Mouse (Mus musculus): ENCODE measurements around the gene Grb7. TPM values are rescaled to one million over a fixed set of nuclear protein-coding genes. Genes with fewer than 3 reads are reported as not detected.

Gene Grb7
- total and polyA plus RNA-seq, 3 experiments = 0.11 to 0.72 (median 0.31) TPM

GRCm38 (mm10) chr11:98437441-98437840, 8.8 kb upstream of the Grb7 start:
- no peaks in the 10 kb centered on the region for H3K36me3 ChIP-seq (ENCODE audit: control insufficient read depth, insufficient read depth, low read length)
- intact Hi-C loops (cut with DNase I) = loop anchor here (1.0 kb wide), 1 partner anchor 22 kb away; no protein-coding TSS in a partner anchor
- no peak overlapping the region for H3K27ac ChIP-seq
- no peak for DNase-seq
- H3K4me1 ChIP-seq (ENCODE audit: control insufficient read depth, insufficient read depth, low read length) = no peaks in the 10 kb centered on the region; the same call in 1 of the 2 replicates
- no peak for TF ChIP-seq POLR2A (IDR thresholded peaks at IDR 0.05; ENCODE audit: insufficient read depth, low read depth, low read length)
- TF ChIP-seq CTCF (IDR thresholded peaks at IDR 0.05) = no peak
- TF ChIP-seq EP300 (IDR thresholded peaks at IDR 0.05; ENCODE audit: insufficient read depth, low read depth, low read length) = no peak
- H3K27me3 ChIP-seq (ENCODE audit: control insufficient read depth, insufficient read depth, low read length) = no peaks in the 10 kb centered on the region
- WGBS = 88% methylated on average over 6 of the region's 6 CpGs
- H3K9ac ChIP-seq (ENCODE audit: low read depth, low read length) = no peak overlapping the region
- no peak overlapping the region for H3K4me3 ChIP-seq
- no peaks in the 10 kb centered on the region for H3K79me2 ChIP-seq (replicated peaks; ENCODE audit: control insufficient read depth, insufficient read depth, low read length)

GRCm38 (mm10) chr11:98438331-98439158, 7.6 kb upstream of the Grb7 start, which contains the start of gene Mien1:
Gene Mien1 (minus strand): TSS chr11:98438991.
- peak; percentile 94 to 99 for DNase-seq
- Histone ChIP-seq H3K79me2 (replicated peaks; ENCODE audit: control insufficient read depth, insufficient read depth, low read length) (no peaks in the 10 kb centered on the region), H3K4me1 (ENCODE audit: control insufficient read depth, insufficient read depth, low read length) (no peaks in the 10 kb centered on the region; the same call in 1 of the 2 replicates), H3K4me3 (peak within 1 kb of the TSS; percentile 93), H3K36me3 (ENCODE audit: control insufficient read depth, insufficient read depth, low read length) (no peaks in the 10 kb centered on the region), H3K9ac (ENCODE audit: low read depth, low read length) (peak within 1 kb of the TSS; percentile 72), H3K27ac (peak within 1 kb of the TSS; percentile 79), H3K27me3 (ENCODE audit: control insufficient read depth, insufficient read depth, low read length) (no peaks in the 10 kb centered on the region)
- TF ChIP-seq POLR2A (IDR thresholded peaks at IDR 0.05; ENCODE audit: insufficient read depth, low read depth, low read length) = peak; percentile 82
- TF ChIP-seq EP300 (IDR thresholded peaks at IDR 0.05; ENCODE audit: insufficient read depth, low read depth, low read length) = peak; percentile 88; the same call in 1 of the 2 replicates
- TF ChIP-seq CTCF (IDR thresholded peaks at IDR 0.05) = peak; percentile 96; the same call in 1 of the 2 replicates
- WGBS = 1% methylated on average over 43 of the region's 43 CpGs
- intact Hi-C loops (cut with DNase I) = loop anchor here (1.0 to 2.0 kb wide), 2 partner anchors 40 to 96 kb away; no protein-coding TSS in a partner anchor

GRCm38 (mm10) chr11:98443688-98444087, 2.5 kb upstream of the Grb7 start:
- DNase-seq = no peak
- 90% methylated on average over 1 of the region's 1 CpGs for WGBS
- intact Hi-C loops (cut with DNase I) = no loop called here
- Histone ChIP-seq H3K9ac (ENCODE audit: low read depth, low read length) (no peak overlapping the region), H3K27ac (no peak overlapping the region), H3K27me3 (ENCODE audit: control insufficient read depth, insufficient read depth, low read length) (no peaks in the 10 kb centered on the region; the same call in 1 of the 2 replicates), H3K36me3 (ENCODE audit: control insufficient read depth, insufficient read depth, low read length) (no peaks in the 10 kb centered on the region), H3K4me1 (ENCODE audit: control insufficient read depth, insufficient read depth, low read length) (no peaks in the 10 kb centered on the region), H3K4me3 (no peak overlapping the region), H3K79me2 (replicated peaks; ENCODE audit: control insufficient read depth, insufficient read depth, low read length) (no peaks in the 10 kb centered on the region)
- TF ChIP-seq POLR2A (IDR thresholded peaks at IDR 0.05; ENCODE audit: insufficient read depth, low read depth, low read length) = no peak
- no peak for TF ChIP-seq EP300 (IDR thresholded peaks at IDR 0.05; ENCODE audit: insufficient read depth, low read depth, low read length)
- no peak for TF ChIP-seq CTCF (IDR thresholded peaks at IDR 0.05)

GRCm38 (mm10) chr11:98445238-98445637, 956 bp upstream of the Grb7 start:
- Histone ChIP-seq H3K4me1 (ENCODE audit: control insufficient read depth, insufficient read depth, low read length) (no peaks in the 10 kb centered on the region), H3K9ac (ENCODE audit: low read depth, low read length) (no peak overlapping the region), H3K36me3 (ENCODE audit: control insufficient read depth, insufficient read depth, low read length) (no peaks in the 10 kb centered on the region), H3K27ac (no peak overlapping the region), H3K79me2 (replicated peaks; ENCODE audit: control insufficient read depth, insufficient read depth, low read length) (no peaks in the 10 kb centered on the region), H3K27me3 (ENCODE audit: control insufficient read depth, insufficient read depth, low read length) (no peaks in the 10 kb centered on the region; the same call in 1 of the 2 replicates), H3K4me3 (no peak overlapping the region)
- DNase-seq = no peak
- WGBS = 38% methylated on average over 1 of the region's 1 CpGs
- intact Hi-C loops (cut with DNase I) = no loop called here
- TF ChIP-seq POLR2A (IDR thresholded peaks at IDR 0.05; ENCODE audit: insufficient read depth, low read depth, low read length) (no peak), EP300 (IDR thresholded peaks at IDR 0.05; ENCODE audit: insufficient read depth, low read depth, low read length) (no peak), CTCF (IDR thresholded peaks at IDR 0.05) (no peak)

GRCm38 (mm10) chr11:98445679-98446078, 515 bp upstream of the Grb7 start:
- no peaks in the 10 kb centered on the region for H3K4me1 ChIP-seq (ENCODE audit: control insufficient read depth, insufficient read depth, low read length)
- no peak for TF ChIP-seq EP300 (IDR thresholded peaks at IDR 0.05; ENCODE audit: insufficient read depth, low read depth, low read length)
- TF ChIP-seq CTCF (IDR thresholded peaks at IDR 0.05) = no peak
- no peak for TF ChIP-seq POLR2A (IDR thresholded peaks at IDR 0.05; ENCODE audit: insufficient read depth, low read depth, low read length)
- H3K9ac ChIP-seq (ENCODE audit: low read depth, low read length) = no peak overlapping the region
- H3K27me3 ChIP-seq (ENCODE audit: control insufficient read depth, insufficient read depth, low read length) = no peaks in the 10 kb centered on the region; the same call in 1 of the 2 replicates
- no peak for DNase-seq
- no peaks in the 10 kb centered on the region for H3K36me3 ChIP-seq (ENCODE audit: control insufficient read depth, insufficient read depth, low read length)
- no peak overlapping the region for H3K27ac ChIP-seq
- intact Hi-C loops (cut with DNase I) = no loop called here
- no peaks in the 10 kb centered on the region for H3K79me2 ChIP-seq (replicated peaks; ENCODE audit: control insufficient read depth, insufficient read depth, low read length)
- no peak overlapping the region for H3K4me3 ChIP-seq
- WGBS = 68% methylated on average over 4 of the region's 4 CpGs

All from heart, adult 2 months (tissue).